Mouse (Mus musculus) ES-Bruce4 (cell line): ENCODE results near the gene Plin3.

Experiments used
- CTCF ChIP-seq: IDR thresholded peaks from one replicate; pipeline ENCODE4 v1.8.1; 2011; ENCODE audit warnings: low read depth, low read length
- EP300 ChIP-seq: IDR thresholded peaks from 2 replicates; pipeline ENCODE4 v1.6.1; 2011; ENCODE audit warnings: low read depth, low read length; ENCODE audit not compliant: insufficient read depth
- POLR2A ChIP-seq: IDR thresholded peaks from one replicate; pipeline ENCODE4 v1.8.1; 2011; ENCODE audit warnings: low read length; ENCODE audit not compliant: insufficient read depth

DNA sequence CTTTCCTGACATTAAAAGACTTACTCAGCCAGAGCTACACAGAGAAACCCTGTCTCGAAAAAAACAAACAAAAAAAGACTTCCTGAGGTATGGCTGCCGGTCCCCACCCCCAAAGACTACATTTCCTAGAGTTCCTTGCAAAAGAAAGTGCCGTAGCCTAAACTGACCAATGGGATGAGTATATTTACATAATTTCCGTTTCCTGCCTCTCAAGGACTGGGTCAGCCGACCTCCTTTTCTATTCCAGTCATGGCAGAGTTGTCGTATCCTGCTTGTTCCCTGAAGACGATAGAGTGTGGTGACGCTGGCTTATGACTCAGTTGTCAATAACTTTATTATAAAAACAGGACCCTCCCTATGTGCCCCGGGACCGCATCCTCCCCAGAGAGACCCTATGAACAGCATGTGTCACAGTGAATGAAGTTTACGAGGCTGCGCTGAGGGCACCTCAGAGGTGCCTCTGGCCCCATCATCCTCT is 23.5 kb downstream of the Plin3 start:
- TF ChIP-seq POLR2A = no peak
- no peak for TF ChIP-seq CTCF
- no peak for TF ChIP-seq EP300
